7 mouse cellular contexts compared by ENCODE assay signal in the genomic region with DNA sequence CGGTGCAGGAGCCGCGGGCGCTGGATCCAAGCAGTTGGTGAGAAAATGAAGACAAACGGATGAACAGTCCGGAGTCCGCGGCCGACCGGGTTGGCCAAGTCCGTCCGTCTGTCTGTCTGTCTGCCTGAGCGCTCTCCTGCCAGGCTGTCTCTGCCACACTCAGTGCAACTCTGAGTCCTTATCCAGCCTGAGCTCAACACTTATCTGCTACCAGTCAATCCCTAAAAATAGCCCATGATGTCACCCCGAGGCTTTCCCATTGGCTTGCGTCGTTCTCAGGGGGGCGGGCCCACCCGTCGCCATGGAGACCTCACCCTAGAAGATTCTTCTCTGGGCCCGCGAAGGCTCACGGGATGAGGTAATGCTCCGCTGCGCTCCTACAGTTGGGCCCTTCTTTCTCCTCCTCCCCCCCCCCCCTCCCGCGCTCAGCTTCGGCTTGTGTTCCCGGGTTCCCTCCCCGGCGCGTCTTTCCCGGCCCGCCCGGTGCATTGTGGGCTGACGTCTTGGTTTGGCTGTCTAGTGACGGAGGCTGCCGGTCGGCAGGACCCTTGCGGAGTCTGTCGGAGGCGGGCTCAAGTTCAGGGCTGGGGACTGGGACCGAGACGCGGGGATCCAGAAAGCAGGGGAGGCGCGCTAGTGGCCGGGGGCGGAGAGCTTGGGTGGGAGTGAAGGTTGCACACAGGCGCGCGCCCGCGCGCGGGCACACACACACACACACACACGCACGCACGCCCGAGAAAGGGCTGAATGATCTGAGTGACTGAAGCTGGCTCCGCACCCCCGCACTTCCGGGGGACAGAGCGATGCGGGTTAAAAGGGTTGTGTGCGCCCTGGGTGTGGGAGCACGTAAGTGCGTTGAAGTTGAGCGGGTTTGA. TPM values are rescaled to one million over a fixed set of nuclear protein-coding genes. Genes with fewer than 3 reads are reported as not detected.
DNase-seq lines count a peak whose midpoint lies in the region; ATAC-seq lines count a peak whose summit lies in the region.

A gene (minus strand): TSS at position 198 of the 875 bp plus-strand sequence.

- H3K4me2 ChIP-seq in intestine, embryonic 15.5 days (replicated peaks): peak within 1 kb of the TSS; percentile 77

- no peaks in the 10 kb centered on the region for H3K9me3 ChIP-seq in intestine, embryonic 15.5 days
- no peaks in the 10 kb centered on the region for H3K9me3 ChIP-seq in midbrain, embryonic 10.5 days (replicated peaks)

- H3K27me3 ChIP-seq in intestine, embryonic 15.5 days (replicated peaks): no peaks in the 10 kb centered on the region
- no peaks in the 10 kb centered on the region for H3K27me3 ChIP-seq in midbrain, embryonic 10.5 days (ENCODE audit: low read depth, poor library complexity, severe bottlenecking)

- peaks cover 11% of the 10 kb centered on the region for H3K4me1 ChIP-seq in intestine, embryonic 15.5 days (replicated peaks)
- H3K4me1 ChIP-seq in midbrain, embryonic 10.5 days: peaks cover 56% of the 10 kb centered on the region

- intact Hi-C loops in gastrocnemius, postnatal 36 days (cut with DNase I): loop anchor here (2.0 to 5.0 kb wide), 5 partner anchors 109 to 809 kb away; no protein-coding TSS in a partner anchor
- intact Hi-C loops in left cerebral cortex, postnatal 25 days (cut with DNase I): loop anchor here (2.0 to 5.0 kb wide), 5 partner anchors 73 to 873 kb away; a partner anchor contains a TSS

- H3K4me3 ChIP-seq in intestine, embryonic 15.5 days (replicated peaks): peak within 1 kb of the TSS; percentile 87
- peak within 1 kb of the TSS; percentile 88 for H3K4me3 ChIP-seq in midbrain, embryonic 10.5 days

- H3K27ac ChIP-seq in intestine, embryonic 15.5 days: peak within 1 kb of the TSS; percentile 99
- H3K27ac ChIP-seq in midbrain, embryonic 10.5 days (replicated peaks): peak within 1 kb of the TSS; percentile 98

- peak; percentile 93 for ATAC-seq in intestine, embryonic 15.5 days

- peak within 1 kb of the TSS; percentile 86 for H3K9ac ChIP-seq in intestine, embryonic 15.5 days

- peak; percentile 100 for DNase-seq in adrenal gland, adult 2 months
- peak; percentile 98 for DNase-seq in embryo, embryonic 11.5 days (ENCODE audit: low read depth, low spot score)
- peak; percentile 99 to 100 for DNase-seq in gastrocnemius, postnatal 36 days
- DNase-seq in left cerebral cortex, postnatal 25 days (ENCODE audit: low spot score in 2 of 2): peak; percentile 100
- peak; percentile 100 for DNase-seq in midbrain, embryonic 10.5 days (ENCODE audit: low spot score)
- DNase-seq in right cerebral cortex, postnatal 4 days: peak; percentile 97

- no peaks in the 10 kb centered on the region for H3K36me3 ChIP-seq in intestine, embryonic 15.5 days
- no peaks in the 10 kb centered on the region for H3K36me3 ChIP-seq in midbrain, embryonic 10.5 days

- under 1% methylated on average over 68 of the region's 68 CpGs for WGBS in intestine, embryonic 15.5 days
- under 1% methylated on average over 68 of the region's 68 CpGs for WGBS in midbrain, embryonic 10.5 days

RNA-seq across cellular contexts. Expression of the gene that starts here (rescaled TPM):
- 100 to 1,000 TPM; 137 to 233 TPM for total RNA-seq in adrenal gland, adult 2 months (2021)
- 187 and 234 TPM in 2 replicates for polyA plus RNA-seq in adrenal gland, adult 2 months (2012; rRNA removed)
- 10 to 100 TPM; 66.8 to 95.2 TPM for total RNA-seq in gastrocnemius, postnatal 36 days (2021)
- 83.6 and 88.6 TPM in 2 replicates for polyA plus RNA-seq in intestine, embryonic 15.5 days (2015; fragmentation: Nextera tagmentation; extraction: Ambion mirVana)
- total RNA-seq in left cerebral cortex, postnatal 25 days (2021): 10 to 100 TPM; 47.0 to 61.4 TPM
- 68.9 and 71.0 TPM in 2 replicates for polyA plus RNA-seq in midbrain, embryonic 10.5 days (2016; fragmentation: Nextera tagmentation; extraction: Ambion mirVana)

Comparison
In these comparisons a context has a peak if more than half of its experiments do, and no peak if none do; other contexts are left out.
1. Peak in every context shown above with its lines: DNase-seq, ATAC-seq, H3K4me3 ChIP-seq and H3K27ac ChIP-seq.